Mouse (Mus musculus): Measurements from ENCODE around the gene Npas2. TPM values are rescaled to one million over a fixed set of nuclear protein-coding genes. Genes with fewer than 3 reads are reported as not detected.

Npas2 gene
- total RNA-seq, 2 experiments from 2014 or later: 0.54 to 0.96 TPM

- DNase-seq: no peak
- intact Hi-C loops (cut with DNase I): no loop called here
Observed at GRCm38 (mm10) chr1:39280989-39281875, 87.7 kb downstream of the Npas2 start.

- no peak for DNase-seq
- intact Hi-C loops (cut with DNase I): no loop called here
Observed at GRCm38 (mm10) chr1:39281888-39282287, 88.4 kb downstream of the Npas2 start.

- intact Hi-C loops (cut with DNase I): no loop called here
- DNase-seq: no peak
Observed at GRCm38 (mm10) chr1:39283323-39283722, 89.8 kb downstream of the Npas2 start.

- intact Hi-C loops (cut with DNase I): no loop called here
- peak; percentile 25 to 40 for DNase-seq
Observed at GRCm38 (mm10) chr1:39284786-39285185, 91.3 kb downstream of the Npas2 start.

- no peak for DNase-seq
- intact Hi-C loops (cut with DNase I): no loop called here
Observed at GRCm38 (mm10) chr1:39287076-39287475, 93.5 kb downstream of the Npas2 start.

GRCm38 (mm10) chr1:39287831-39288230 is 94.3 kb downstream of the Npas2 start:
- intact Hi-C loops (cut with DNase I): no loop called here
- no peak for DNase-seq

GRCm38 (mm10) chr1:39288425-39288824 is 94.9 kb downstream of the Npas2 start:
- no peak for DNase-seq
- intact Hi-C loops (cut with DNase I): no loop called here

- DNase-seq: no peak
- intact Hi-C loops (cut with DNase I): no loop called here
Observed at GRCm38 (mm10) chr1:39292001-39292400, 98.5 kb downstream of the Npas2 start.

GRCm38 (mm10) chr1:39298294-39298693 is 104.8 kb downstream of the Npas2 start:
- DNase-seq: no peak
- intact Hi-C loops (cut with DNase I): no loop called here

- intact Hi-C loops (cut with DNase I): no loop called here
- DNase-seq: no peak
Observed at GRCm38 (mm10) chr1:39300243-39300642, 106.7 kb downstream of the Npas2 start.

- DNase-seq: no peak
- intact Hi-C loops (cut with DNase I): no loop called here
Observed at GRCm38 (mm10) chr1:39300676-39301075, 107.1 kb downstream of the Npas2 start.

- intact Hi-C loops (cut with DNase I): no loop called here
- DNase-seq: no peak
Observed at GRCm38 (mm10) chr1:39302246-39302645, 108.7 kb downstream of the Npas2 start.

GRCm38 (mm10) chr1:39303054-39303649 is 109.6 kb downstream of the Npas2 start:
- DNase-seq: no peak
- intact Hi-C loops (cut with DNase I): no loop called here

- DNase-seq: no peak
- intact Hi-C loops (cut with DNase I): no loop called here
Observed at GRCm38 (mm10) chr1:39307291-39307690, 113.8 kb downstream of the Npas2 start.

GRCm38 (mm10) chr1:39307971-39308370 is 114.4 kb downstream of the Npas2 start:
- DNase-seq: no peak
- intact Hi-C loops (cut with DNase I): no loop called here

GRCm38 (mm10) chr1:39309548-39309947 is 116.0 kb downstream of the Npas2 start:
- intact Hi-C loops (cut with DNase I): no loop called here
- DNase-seq: no peak

GRCm38 (mm10) chr1:39312345-39312967 is 118.9 kb downstream of the Npas2 start:
- no peak for DNase-seq
- intact Hi-C loops (cut with DNase I): no loop called here

- intact Hi-C loops (cut with DNase I): no loop called here
- DNase-seq: no peak
Observed at GRCm38 (mm10) chr1:39313352-39314245, 120.1 kb downstream of the Npas2 start.

GRCm38 (mm10) chr1:39317935-39318334 is 124.4 kb downstream of the Npas2 start:
- DNase-seq: no peak
- intact Hi-C loops (cut with DNase I): no loop called here

GRCm38 (mm10) chr1:39318870-39319269 is 125.3 kb downstream of the Npas2 start:
- DNase-seq: no peak
- intact Hi-C loops (cut with DNase I): no loop called here
